Mouse (Mus musculus) liver, postnatal 0 days (tissue): ENCODE data around the gene Pitpnb.

Source experiments
- CTCF ChIP-seq: sonication (generic); IDR thresholded peaks from 2 replicates; pipeline ENCODE4 v1.5.1; 2016; ENCODE audit warnings: antibody characterized with exemption, low read depth
- EP300 ChIP-seq: IDR thresholded peaks from 2 replicates; pipeline ENCODE4 v1.6.1; 2016; ENCODE audit warnings: antibody characterized with exemption, low read depth, mild to moderate bottlenecking

DNA sequence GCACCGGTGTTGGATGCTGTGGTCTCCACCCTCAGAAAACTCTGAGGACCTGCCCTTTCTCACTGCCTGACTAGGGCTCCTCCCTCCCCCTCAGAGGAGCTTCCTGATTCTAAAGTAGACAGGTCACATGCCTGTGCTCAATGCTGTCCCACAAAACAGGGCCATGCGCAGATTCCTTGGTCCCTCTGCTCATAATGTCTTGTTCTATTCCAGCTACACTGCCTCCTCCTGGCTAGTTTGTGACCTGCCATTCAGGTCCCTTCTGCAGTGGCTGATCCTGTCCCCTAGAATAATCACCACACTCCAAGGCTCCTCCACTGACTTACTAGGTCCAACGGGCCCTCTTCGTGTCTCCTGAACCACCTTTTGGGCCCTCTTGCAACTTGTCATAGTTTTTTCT is 65.6 kb downstream of the Pitpnb start:
- TF ChIP-seq CTCF, result 0 out of 2 replicates have a peak, but pooled peaks have one; percentile 17
- TF ChIP-seq EP300, result no peak
